Mouse (Mus musculus) spleen, postnatal 10 days (tissue): Measurements from ENCODE around the gene Lsm2.
A peak's percentile ranks its signal among the peaks of the same experiment; 100 is the strongest.
"Not testable (repeated sequence)": the region's sequence is repeated elsewhere in the genome, so short reads cannot be mapped to it uniquely, and the experiment has no call there.

Experiments used
- DNase-seq, 2 experiments: peaks; one replicate each; pipeline ENCODE4 v3.0.0; 2021 to 2022; ENCODE audit warnings: low spot score in 2 of 2

The Lsm2 gene

GRCm38 (mm10) chr17:34956340-34956739, 25.3 kb upstream of the Lsm2 start:
- no peak for DNase-seq

- not testable (repeated sequence) for DNase-seq
Observed at GRCm38 (mm10) chr17:34957291-34957690, 24.4 kb upstream of the Lsm2 start.

- not testable (repeated sequence) for DNase-seq
Observed at GRCm38 (mm10) chr17:34957966-34958365, 23.7 kb upstream of the Lsm2 start.

GRCm38 (mm10) chr17:34958734-34959129, 22.9 kb upstream of the Lsm2 start:
- not testable (repeated sequence) for DNase-seq

GRCm38 (mm10) chr17:34959130-34959778, 22.4 kb upstream of the Lsm2 start, which contains the start of gene Hspa1b:
Hspa1b (minus strand) TSS chr17:34959238.
- DNase-seq = peak; percentile 63 to 73

- no peak for DNase-seq
Observed at GRCm38 (mm10) chr17:34959881-34960515, 21.7 kb upstream of the Lsm2 start.

- no peak for DNase-seq
Observed at GRCm38 (mm10) chr17:34960702-34961493, 20.8 kb upstream of the Lsm2 start.

GRCm38 (mm10) chr17:34962125-34962524, 19.5 kb upstream of the Lsm2 start:
- no peak for DNase-seq

GRCm38 (mm10) chr17:34962841-34963240, 18.8 kb upstream of the Lsm2 start:
- DNase-seq = no peak

GRCm38 (mm10) chr17:34964640-34965049, 17.0 kb upstream of the Lsm2 start:
- no peak for DNase-seq

GRCm38 (mm10) chr17:34965627-34966026, 16.0 kb upstream of the Lsm2 start:
- DNase-seq = no peak

- not testable (repeated sequence) for DNase-seq
Observed at GRCm38 (mm10) chr17:34969822-34970221, 11.8 kb upstream of the Lsm2 start, which contains the start of gene Gm20481. Gm20481 (plus strand) TSS chr17:34969912.

- not testable (repeated sequence) for DNase-seq
Observed at GRCm38 (mm10) chr17:34970850-34971249, 10.8 kb upstream of the Lsm2 start.

GRCm38 (mm10) chr17:34971694-34972068, 10.0 kb upstream of the Lsm2 start:
- not testable (repeated sequence) for DNase-seq

GRCm38 (mm10) chr17:34972069-34972749, 9.5 kb upstream of the Lsm2 start, which contains the start of the genes Hspa1a and Hspa1l:
Hspa1a (minus strand) TSS chr17:34972156.
Hspa1l (plus strand) TSS chr17:34972703.
- peak; percentile 47 to 62 for DNase-seq

GRCm38 (mm10) chr17:34975581-34976492, 5.8 kb upstream of the Lsm2 start:
- DNase-seq = no peak

- DNase-seq = no peak
Observed at GRCm38 (mm10) chr17:34977000-34977399, 4.7 kb upstream of the Lsm2 start.

GRCm38 (mm10) chr17:34978239-34978638, 3.4 kb upstream of the Lsm2 start:
- no peak for DNase-seq

- no peak for DNase-seq
Observed at GRCm38 (mm10) chr17:34979631-34980030, 2.0 kb upstream of the Lsm2 start.

GRCm38 (mm10) chr17:34980655-34981054, 1.0 kb upstream of the Lsm2 start:
- DNase-seq = no peak

GRCm38 (mm10) chr17:34982328-34982727, 666 bp downstream of the Lsm2 start:
- DNase-seq = peak in 1 of 2 experiments; percentile 18
